Comparison of ENCODE assay signal across 27 mouse cellular contexts in the genomic region with DNA sequence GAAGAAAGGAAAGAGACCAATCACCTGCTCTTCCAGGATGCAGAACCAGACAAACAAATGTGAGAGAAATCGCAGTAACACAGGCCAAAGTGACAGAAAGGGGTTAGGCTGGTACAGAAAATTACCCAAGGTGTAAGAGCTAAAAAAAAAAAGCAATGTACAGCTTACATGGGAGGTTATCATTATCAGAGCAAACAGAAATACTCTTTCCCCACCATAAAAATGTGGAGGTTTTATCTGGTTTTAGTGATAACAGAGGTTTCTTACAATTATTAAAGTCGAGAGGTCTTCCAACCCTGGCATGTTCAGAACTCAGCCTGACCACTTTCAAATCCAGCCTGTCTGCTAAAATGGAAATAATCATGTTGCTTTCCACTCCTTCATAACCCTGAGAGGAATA. TPM values are rescaled to one million over a fixed set of nuclear protein-coding genes. Genes with fewer than 3 reads are reported as not detected.
DNase-seq lines count a peak whose midpoint lies in the region; ATAC-seq and TF ChIP-seq lines count a peak whose summit lies in the region.
"Had no signal": no experiment of that assay in that cellular context is flagged by ENCODE, and none has a peak within 500 bp of the region (broad histone marks: within the 10 kb centered on the region; RNA-seq: fewer than 3 reads in every experiment).

No protein-coding gene starts in this region.

- no peak overlapping the region for H3K9ac ChIP-seq in forebrain, embryonic 13.5 days
- no peak overlapping the region for H3K9ac ChIP-seq in forebrain, embryonic 11.5 days (ENCODE audit: low read length)
- H3K9ac ChIP-seq: embryonic facial prominence, embryonic 12.5 days; forebrain, postnatal 0 days; hindbrain, embryonic 13.5 days had no signal

- H3K4me2 ChIP-seq in forebrain, embryonic 13.5 days, result no peak overlapping the region
- H3K4me2 ChIP-seq in forebrain, embryonic 11.5 days (ENCODE audit: low read depth, low read length, severe bottlenecking), result no peak overlapping the region
- H3K4me2 ChIP-seq: embryonic facial prominence, embryonic 12.5 days; heart, embryonic 11.5 days; hindbrain, embryonic 13.5 days had no signal

- DNase-seq in forebrain, embryonic 11.5 days (ENCODE audit: low spot score), result no peak
- no peak for DNase-seq in layer of hippocampus, adult 2 months (ENCODE audit: low spot score in 2 of 2)
- no peak for DNase-seq in layer of hippocampus, adult 8-10 months (ENCODE audit: low spot score in 2 of 2)
- DNase-seq: adrenal gland, adult 2 months; adrenal gland, postnatal 25 days; B cell, adult 2 months; cerebellum, adult 18-20 months; cerebellum, adult 9-10 months; cerebellum, postnatal 14 days; forebrain, postnatal 0 days; gastrocnemius, postnatal 10 days; gastrocnemius, postnatal 36 days; kidney, adult 18-20 months had no signal

- WGBS in forebrain, embryonic 13.5 days, result 93% methylated on average over 2 of the region's 2 CpGs
- WGBS in forebrain, embryonic 11.5 days, result 95% methylated on average over 2 of the region's 2 CpGs

- H3K36me3 ChIP-seq in forebrain, embryonic 13.5 days (ENCODE audit: poor library complexity, severe bottlenecking), result peaks cover 41% of the 10 kb centered on the region
- no peaks in the 10 kb centered on the region; the same call in 1 of the 2 replicates for H3K36me3 ChIP-seq in forebrain, embryonic 11.5 days (ENCODE audit: control insufficient read depth, insufficient read depth, low read length)

- no peak for ATAC-seq in forebrain, embryonic 13.5 days
- no peak for ATAC-seq in forebrain, embryonic 11.5 days (replicated peaks; ENCODE audit: low FRiP score)
- ATAC-seq in megakaryocyte progenitor cell, adult 5-6 weeks (replicated peaks; ENCODE audit: poor library complexity), result peak; percentile 34; the same call in 1 of the 2 replicates
- ATAC-seq in inflammation-experienced regulatory T-cells, adult 6 months, result no peak
- ATAC-seq: forebrain, embryonic 14.5 days; forebrain, postnatal 0 days; hindbrain, embryonic 16.5 days; intestine, embryonic 16.5 days had no signal

- no peak for TF ChIP-seq CTCF in layer of hippocampus, adult 2 months (conservative IDR thresholded peaks at IDR 0.05)

- no peak overlapping the region for H3K4me3 ChIP-seq in forebrain, embryonic 13.5 days
- H3K4me3 ChIP-seq in forebrain, embryonic 11.5 days (ENCODE audit: low read depth, low read length), result no peak overlapping the region
- no peak overlapping the region for H3K4me3 ChIP-seq in layer of hippocampus, adult 2 months
- H3K4me3 ChIP-seq: embryonic facial prominence, embryonic 12.5 days; erythroblast, embryonic 14.5 days; hindbrain, embryonic 10.5 days; hindbrain, embryonic 13.5 days had no signal

- H3K27me3 ChIP-seq in forebrain, embryonic 13.5 days, result no peaks in the 10 kb centered on the region
- no peaks in the 10 kb centered on the region for H3K27me3 ChIP-seq in forebrain, embryonic 11.5 days (ENCODE audit: control insufficient read depth, insufficient read depth, low read length)
- H3K27me3 ChIP-seq: CH12.LX; embryonic facial prominence, embryonic 12.5 days; hindbrain, embryonic 13.5 days had no signal

- no peaks in the 10 kb centered on the region for H3K4me1 ChIP-seq in forebrain, embryonic 13.5 days
- H3K4me1 ChIP-seq in forebrain, embryonic 11.5 days (replicated peaks; ENCODE audit: control insufficient read depth, insufficient read depth, low read length), result no peaks in the 10 kb centered on the region
- H3K4me1 ChIP-seq: embryonic facial prominence, embryonic 12.5 days; hindbrain, embryonic 10.5 days; hindbrain, embryonic 13.5 days had no signal

- 0 out of 2 replicates have a peak overlapping the region, but pooled peaks have one; percentile 37 for H3K27ac ChIP-seq in forebrain, embryonic 13.5 days
- no peak overlapping the region for H3K27ac ChIP-seq in forebrain, embryonic 11.5 days (ENCODE audit: low read depth, low read length)
- H3K27ac ChIP-seq in layer of hippocampus, adult 2 months, result peak overlapping the region; percentile 15; the same call in 1 of the 2 replicates
- H3K27ac ChIP-seq: embryonic facial prominence, embryonic 12.5 days; hindbrain, embryonic 10.5 days; hindbrain, embryonic 13.5 days had no signal

- no peaks in the 10 kb centered on the region for H3K9me3 ChIP-seq in forebrain, embryonic 13.5 days (replicated peaks)
- H3K9me3 ChIP-seq in forebrain, embryonic 11.5 days (ENCODE audit: control insufficient read depth, low read length), result no peaks in the 10 kb centered on the region
- H3K9me3 ChIP-seq: embryonic facial prominence, embryonic 12.5 days; G1E; hindbrain, embryonic 10.5 days; hindbrain, embryonic 13.5 days had no signal

RNA-seq across cellular contexts. Expression of gene Itga2b, which starts 18.0 kb away (rescaled TPM):
- polyA plus RNA-seq in forebrain, embryonic 13.5 days (2015; fragmentation: Nextera tagmentation; extraction: Ambion mirVana), result 2.9 and 3.8 TPM in 2 replicates
- polyA plus RNA-seq in forebrain, embryonic 11.5 days (2014; fragmentation: Nextera tagmentation; extraction: Ambion mirVana), result 5.0 and 7.4 TPM in 2 replicates
- total RNA-seq in layer of hippocampus, adult 2 months (2021), result 1 to 10 TPM; 2.3 to 3.5 TPM
- 1 to 10 TPM; 1.1 to 3.2 (median 2.7) TPM for total RNA-seq in layer of hippocampus, adult 8-10 months (2022)
- 5.3 and 6.4 TPM in 2 replicates for total RNA-seq in megakaryocyte progenitor cell, adult 5-6 weeks (2015)
- 14.2 and 22.3 TPM in 2 replicates for total RNA-seq in megakaryocyte progenitor cell, adult 5-6 weeks (2017)
- 1 to 10 TPM in 1 of 3 experiments, under 1 TPM in 2; 0.45 to 2.0 (median 0.94) TPM for polyA plus RNA-seq in inflammation-experienced regulatory T-cells, adult 6 months (2017; shearing (Covaris generic))

RNA-seq across cellular contexts. Expression of gene Fam171a2, which starts 40.4 kb away (rescaled TPM):
- 8.5 and 9.3 TPM in 2 replicates for polyA plus RNA-seq in forebrain, embryonic 13.5 days (2015; fragmentation: Nextera tagmentation; extraction: Ambion mirVana)
- 11.0 and 11.2 TPM in 2 replicates for polyA plus RNA-seq in forebrain, embryonic 11.5 days (2014; fragmentation: Nextera tagmentation; extraction: Ambion mirVana)
- total RNA-seq in layer of hippocampus, adult 2 months (2021), result 100 to 1,000 TPM in 1 of 2 experiments, 10 to 100 TPM in 1; 92.5 to 102 TPM
- 10 to 100 TPM; 77.6 to 94.7 (median 85.7) TPM for total RNA-seq in layer of hippocampus, adult 8-10 months (2022)
- 0.05 and 0.07 TPM in 2 replicates for total RNA-seq in megakaryocyte progenitor cell, adult 5-6 weeks (2015)
- 0.04 and 0.24 TPM in 2 replicates for total RNA-seq in megakaryocyte progenitor cell, adult 5-6 weeks (2017)
- polyA plus RNA-seq in inflammation-experienced regulatory T-cells, adult 6 months (2017; shearing (Covaris generic)), result not detected
- total RNA-seq: CH12.LX; granulocyte monocyte progenitor cell, adult 5-6 weeks had no signal

RNA-seq across cellular contexts. Expression of gene Grn, which starts 57.8 kb away (rescaled TPM):
- polyA plus RNA-seq in forebrain, embryonic 13.5 days (2015; fragmentation: Nextera tagmentation; extraction: Ambion mirVana), result 49.5 and 53.9 TPM in 2 replicates
- polyA plus RNA-seq in forebrain, embryonic 11.5 days (2014; fragmentation: Nextera tagmentation; extraction: Ambion mirVana), result 65.7 and 72.8 TPM in 2 replicates
- 10 to 100 TPM; 60.6 to 66.4 TPM for total RNA-seq in layer of hippocampus, adult 2 months (2021)
- total RNA-seq in layer of hippocampus, adult 8-10 months (2022), result 100 to 1,000 TPM in 2 of 4 experiments, 10 to 100 TPM in 2; 61.9 to 191 (median 114) TPM
- total RNA-seq in megakaryocyte progenitor cell, adult 5-6 weeks (2015), result 119 and 136 TPM in 2 replicates
- total RNA-seq in megakaryocyte progenitor cell, adult 5-6 weeks (2017), result 44.0 and 45.4 TPM in 2 replicates
- 10 to 100 TPM; 21.8 to 32.1 (median 26.1) TPM for polyA plus RNA-seq in inflammation-experienced regulatory T-cells, adult 6 months (2017; shearing (Covaris generic))

Comparison
In these comparisons a context has a peak if more than half of its experiments do, and no peak if none do; other contexts are left out.
1. RNA of gene Fam171a2, which starts 40.4 kb away (total RNA-seq): 92.5 to 102 TPM in layer of hippocampus, adult 2 months and 77.6 to 94.7 TPM in layer of hippocampus, adult 8-10 months; 0.04 to 0.24 TPM in megakaryocyte progenitor cell, adult 5-6 weeks; every median in the first group is over 10 times any median in the second.